31 mouse cellular contexts compared by ENCODE assay signal in genomic region chr3:5917536-5917935, GRCm38 (mm10).
A peak's percentile ranks its signal among the peaks of the same experiment; 100 is the strongest.
DNase-seq lines count a peak whose midpoint lies in the region; ATAC-seq and TF ChIP-seq lines count a peak whose summit lies in the region.
"Had no signal": no experiment of that assay in that cellular context is flagged by ENCODE, and none has a peak within 500 bp of the region (broad histone marks: within the 10 kb centered on the region; RNA-seq: fewer than 3 reads in every experiment).

No protein-coding gene starts in this region.

- H3K4me2 ChIP-seq in liver, postnatal 0 days (ENCODE audit: low read depth, low read length) = no peak overlapping the region
- no peak overlapping the region for H3K4me2 ChIP-seq in liver, embryonic 13.5 days
- no peak overlapping the region for H3K4me2 ChIP-seq in neural tube, embryonic 15.5 days
- H3K4me2 ChIP-seq: forebrain, embryonic 15.5 days; heart, embryonic 13.5 days; intestine, embryonic 15.5 days; limb, embryonic 13.5 days; lung, embryonic 14.5 days; midbrain, embryonic 13.5 days; neural tube, embryonic 13.5 days; stomach, embryonic 15.5 days had no signal

- no peak overlapping the region for H3K9ac ChIP-seq in liver, postnatal 0 days (replicated peaks)
- no peak overlapping the region for H3K9ac ChIP-seq in liver, embryonic 13.5 days
- H3K9ac ChIP-seq in neural tube, embryonic 15.5 days (replicated peaks) = no peak overlapping the region
- H3K9ac ChIP-seq: forebrain, embryonic 15.5 days; heart, embryonic 13.5 days; intestine, embryonic 15.5 days; limb, embryonic 13.5 days; lung, embryonic 14.5 days; midbrain, embryonic 13.5 days; neural tube, embryonic 13.5 days; stomach, embryonic 15.5 days had no signal

- no peaks in the 10 kb centered on the region for H3K4me1 ChIP-seq in liver, postnatal 0 days (ENCODE audit: insufficient read depth)
- H3K4me1 ChIP-seq in liver, embryonic 13.5 days (replicated peaks) = no peaks in the 10 kb centered on the region
- no peaks in the 10 kb centered on the region for H3K4me1 ChIP-seq in neural tube, embryonic 15.5 days
- H3K4me1 ChIP-seq: forebrain, embryonic 10.5 days; forebrain, embryonic 15.5 days; intestine, embryonic 15.5 days; limb, embryonic 13.5 days; midbrain, embryonic 13.5 days; neural tube, embryonic 13.5 days; stomach, embryonic 15.5 days had no signal

- H3K4me3 ChIP-seq in liver, postnatal 0 days (ENCODE audit: low read depth, low read length) = no peak overlapping the region
- H3K4me3 ChIP-seq in liver, embryonic 13.5 days (replicated peaks) = no peak overlapping the region
- no peak overlapping the region for H3K4me3 ChIP-seq in neural tube, embryonic 15.5 days (replicated peaks)
- H3K4me3 ChIP-seq: forebrain, embryonic 10.5 days; forebrain, embryonic 15.5 days; heart, embryonic 13.5 days; intestine, embryonic 15.5 days; layer of hippocampus, adult 2 months; limb, embryonic 13.5 days; midbrain, embryonic 13.5 days; neural tube, embryonic 13.5 days; stomach, embryonic 15.5 days had no signal

- no peaks in the 10 kb centered on the region for H3K27me3 ChIP-seq in liver, postnatal 0 days (ENCODE audit: insufficient read depth, low read length)
- no peaks in the 10 kb centered on the region for H3K27me3 ChIP-seq in liver, embryonic 13.5 days
- no peaks in the 10 kb centered on the region for H3K27me3 ChIP-seq in neural tube, embryonic 15.5 days (replicated peaks)
- H3K27me3 ChIP-seq: forebrain, embryonic 15.5 days; heart, embryonic 13.5 days; intestine, embryonic 15.5 days; limb, embryonic 13.5 days; midbrain, embryonic 13.5 days; neural tube, embryonic 13.5 days; stomach, embryonic 15.5 days had no signal

- ATAC-seq in liver, postnatal 0 days = no peak
- ATAC-seq in liver, embryonic 13.5 days (ENCODE audit: low read depth) = peak; percentile 87
- no peak for ATAC-seq in neural tube, embryonic 15.5 days (ENCODE audit: low FRiP score)
- ATAC-seq: activated CD4-positive, CD25-positive, alpha-beta regulatory T cell, adult 4 months; CD4-positive, CD25-positive, alpha-beta regulatory T cell, adult 4 months; forebrain, embryonic 15.5 days; hindbrain, postnatal 0 days; intestine, embryonic 15.5 days; midbrain, embryonic 13.5 days had no signal

- WGBS in liver, postnatal 0 days (ENCODE audit: insufficient replicate concordance) = 50% methylated on average over 1 of the region's 1 CpGs
- 24% methylated on average over 1 of the region's 1 CpGs for WGBS in liver, embryonic 13.5 days (ENCODE audit: insufficient replicate concordance)
- WGBS in neural tube, embryonic 15.5 days = 85% methylated on average over 1 of the region's 1 CpGs

- TF ChIP-seq EP300 in liver, postnatal 0 days (IDR thresholded peaks at IDR 0.05; ENCODE audit: low read depth) = no peak

- no peaks in the 10 kb centered on the region for H3K9me3 ChIP-seq in liver, postnatal 0 days (ENCODE audit: low read length)
- no peaks in the 10 kb centered on the region for H3K9me3 ChIP-seq in liver, embryonic 13.5 days (replicated peaks)
- no peaks in the 10 kb centered on the region for H3K9me3 ChIP-seq in neural tube, embryonic 15.5 days (replicated peaks)
- H3K9me3 ChIP-seq: forebrain, embryonic 10.5 days; forebrain, embryonic 15.5 days; heart, embryonic 13.5 days; intestine, embryonic 15.5 days; limb, embryonic 13.5 days; midbrain, embryonic 13.5 days; neural tube, embryonic 13.5 days; stomach, embryonic 15.5 days had no signal

- TF ChIP-seq CTCF in liver, postnatal 0 days (IDR thresholded peaks at IDR 0.05; ENCODE audit: low read depth) = no peak

- no peak overlapping the region for H3K27ac ChIP-seq in liver, postnatal 0 days (ENCODE audit: low read depth)
- no peak overlapping the region for H3K27ac ChIP-seq in liver, embryonic 13.5 days
- no peak overlapping the region for H3K27ac ChIP-seq in neural tube, embryonic 15.5 days (replicated peaks)
- H3K27ac ChIP-seq: forebrain, embryonic 10.5 days; forebrain, embryonic 15.5 days; heart, embryonic 13.5 days; hindbrain, postnatal 0 days; intestine, embryonic 15.5 days; layer of hippocampus, adult 2 months; limb, embryonic 13.5 days; midbrain, embryonic 13.5 days; neural tube, embryonic 13.5 days; stomach, embryonic 15.5 days had no signal

- peak; percentile 23 for DNase-seq in liver
- DNase-seq in liver, postnatal 0 days = no peak
- DNase-seq in c-Kit-positive CD71-positive TER-119-positive erythroid progenitor cells, embryonic 14.5 days (ENCODE audit: low spot score) = peak; percentile 14
- DNase-seq in liver, embryonic 13.5 days = peak; percentile 20
- DNase-seq in testis, postnatal 14 days (ENCODE audit: low spot score) = no peak
- DNase-seq in thymus, postnatal 14 days = no peak
- DNase-seq: adrenal gland, adult 2 months; adrenal gland, postnatal 36 days; cerebellum, adult 8-10 months; cerebellum, postnatal 25 days; gastrocnemius, postnatal 36 days; heart, adult 18-20 months; heart, postnatal 10 days; kidney, adult 2 months; kidney, postnatal 36 days; lung, embryonic 14.5 days; right cerebral cortex, postnatal 14 days; thymus, postnatal 25 days had no signal

- no peaks in the 10 kb centered on the region for H3K36me3 ChIP-seq in liver, postnatal 0 days (replicated peaks; ENCODE audit: insufficient read depth, low read length)
- H3K36me3 ChIP-seq in liver, embryonic 13.5 days = no peaks in the 10 kb centered on the region
- no peaks in the 10 kb centered on the region for H3K36me3 ChIP-seq in neural tube, embryonic 15.5 days
- H3K36me3 ChIP-seq: forebrain, embryonic 10.5 days; forebrain, embryonic 15.5 days; heart, embryonic 13.5 days; intestine, embryonic 15.5 days; limb, embryonic 13.5 days; midbrain, embryonic 13.5 days; neural tube, embryonic 13.5 days; stomach, embryonic 15.5 days had no signal

Comparison
In these comparisons a context has a peak if more than half of its experiments do, and no peak if none do; other contexts are left out.
1. DNase-seq: peak in liver (single experiment), c-Kit-positive CD71-positive TER-119-positive erythroid progenitor cells, embryonic 14.5 days (single experiment) and liver, embryonic 13.5 days (single experiment); none in liver, postnatal 0 days (single experiment), testis, postnatal 14 days (single experiment) and thymus, postnatal 14 days (single experiment).